Mouse (Mus musculus): ENCODE data around the gene Vps45.

DNA sequence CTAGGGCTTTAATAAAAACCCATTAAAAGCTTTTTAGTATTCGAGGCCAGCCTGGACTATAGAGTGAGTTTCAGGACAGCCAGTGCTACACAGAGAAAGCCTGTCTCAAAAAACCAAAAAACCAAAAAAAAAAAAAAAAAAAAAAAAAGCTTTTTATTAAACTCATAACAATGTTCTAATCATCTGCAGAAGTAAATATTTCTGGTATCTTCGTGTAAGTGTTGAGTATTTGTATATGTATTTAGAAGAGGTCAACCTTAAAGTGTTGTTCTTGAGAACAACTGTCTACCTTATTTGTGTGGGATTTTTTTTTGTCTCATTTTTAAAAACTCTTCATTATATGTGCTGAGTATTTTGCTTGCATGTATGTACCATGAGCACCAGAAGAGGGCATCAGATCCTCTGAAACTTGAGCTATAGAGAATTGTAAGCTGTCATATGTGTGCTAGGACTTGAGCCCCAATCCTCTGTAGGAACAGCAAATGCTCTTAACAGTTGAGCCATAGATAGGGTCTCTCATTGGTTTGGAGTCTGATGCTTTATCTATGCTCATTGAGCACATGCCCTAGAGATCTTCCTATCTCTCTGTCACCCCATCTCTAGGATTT lies 31.7 kb upstream of the Vps45 start:
- TF ChIP-seq CTCF (conservative IDR thresholded peaks at IDR 0.05; ENCODE audit: low read length) (no peak), NANOG (IDR thresholded peaks at IDR 0.05; ENCODE audit: borderline replicate concordance, low read length) (no peak), POU5F1 (IDR thresholded peaks at IDR 0.05; ENCODE audit: borderline replicate concordance, low read length) (no peak)

All from E14TG2a.4 (cell line).